Mouse (Mus musculus) layer of hippocampus, adult 9-10 months (tissue): ENCODE data around the gene Gcfc2.

ENCODE experiments used
- DNase-seq: peaks from one replicate; pipeline ENCODE4 v3.0.0; 2022; ENCODE audit warnings: low spot score

Gcfc2 gene

DNA sequence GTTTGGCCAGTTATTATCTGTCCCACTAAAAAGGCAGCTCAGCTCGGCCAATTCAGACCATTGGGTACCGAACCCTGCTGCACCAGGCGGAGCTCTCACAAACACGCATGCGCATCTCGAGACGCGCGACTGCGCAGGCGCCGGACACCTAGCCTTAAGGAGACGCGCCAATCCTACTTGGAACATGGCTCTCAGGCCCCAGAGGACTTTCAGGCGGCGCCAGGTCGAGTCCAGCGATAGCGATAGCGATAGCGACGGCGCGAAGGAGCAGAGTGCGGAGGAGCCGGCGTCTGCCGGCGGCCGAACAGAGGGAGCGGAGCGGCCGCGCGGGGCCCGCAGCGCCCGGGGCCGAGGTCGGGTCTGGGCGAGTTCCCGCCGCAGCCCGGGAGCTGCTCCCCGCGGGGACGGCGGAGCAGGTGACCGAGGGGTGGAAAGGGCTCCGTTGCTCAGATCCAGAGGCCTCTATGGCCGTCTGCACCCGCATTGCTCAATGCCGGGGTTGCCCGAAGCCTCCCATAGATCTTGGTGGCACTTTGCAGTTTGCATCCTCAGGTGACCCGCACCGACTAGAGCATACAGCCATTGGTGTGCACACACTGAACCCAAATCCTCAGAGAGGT, at the start of gene Gcfc2:
TSS of gene Gcfc2 (plus strand) at position 147 of the 620 bp plus-strand sequence.
- DNase-seq: peak; percentile 80

DNA sequence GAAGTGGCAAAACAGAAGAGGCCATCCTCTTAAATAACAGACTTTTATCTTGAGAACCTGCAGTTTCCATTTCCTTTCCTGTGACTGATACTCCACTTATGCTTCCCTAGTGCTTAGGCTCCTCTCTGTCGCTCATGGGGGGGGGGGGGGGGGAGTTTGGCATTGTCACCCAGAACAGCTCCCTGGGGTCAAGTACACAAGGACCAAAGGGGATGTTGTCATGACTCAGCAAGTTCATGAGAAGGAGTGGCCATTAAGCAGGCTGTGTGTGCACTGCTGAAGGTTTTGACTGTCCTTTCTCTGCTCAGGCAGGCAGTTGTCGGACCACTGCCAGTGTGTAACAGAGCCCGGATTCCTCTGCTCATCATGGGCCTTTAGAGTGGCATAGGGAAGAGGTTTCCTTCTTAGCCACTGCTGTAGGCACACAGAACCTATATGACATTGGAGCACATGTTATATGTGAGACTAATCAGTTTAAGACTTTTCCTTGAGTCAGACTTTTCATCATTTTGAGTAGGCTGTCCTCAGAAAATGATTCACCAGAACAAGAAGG, 27.7 kb upstream of the Gcfc2 start:
- no peak for DNase-seq

DNA sequence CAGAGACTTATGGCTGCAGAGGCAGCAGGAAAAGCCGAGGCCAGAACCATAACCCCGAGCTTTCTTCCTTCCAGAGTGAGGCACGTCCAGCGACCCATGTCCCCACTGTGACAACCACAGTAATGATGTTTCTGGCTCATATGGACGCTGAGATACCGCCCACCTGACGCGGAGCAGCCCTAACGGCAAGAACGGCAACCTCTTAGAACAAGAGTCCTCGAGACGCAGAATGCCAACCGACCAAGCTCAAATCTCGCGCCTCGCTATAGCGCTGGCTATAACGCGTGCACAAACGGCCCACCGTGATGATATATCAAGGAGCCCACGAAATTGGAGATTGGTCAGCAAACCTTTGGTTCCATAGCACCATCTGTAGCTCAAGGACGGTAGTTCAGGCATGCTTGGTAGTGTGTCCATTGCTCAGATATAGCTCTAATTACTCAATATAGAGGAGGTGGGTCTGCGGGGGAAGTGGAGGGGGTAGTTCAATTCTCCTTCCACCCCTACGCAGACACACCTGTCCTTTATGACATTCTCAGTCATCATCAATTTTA, 13.1 kb upstream of the Gcfc2 start:
- DNase-seq: no peak

DNA sequence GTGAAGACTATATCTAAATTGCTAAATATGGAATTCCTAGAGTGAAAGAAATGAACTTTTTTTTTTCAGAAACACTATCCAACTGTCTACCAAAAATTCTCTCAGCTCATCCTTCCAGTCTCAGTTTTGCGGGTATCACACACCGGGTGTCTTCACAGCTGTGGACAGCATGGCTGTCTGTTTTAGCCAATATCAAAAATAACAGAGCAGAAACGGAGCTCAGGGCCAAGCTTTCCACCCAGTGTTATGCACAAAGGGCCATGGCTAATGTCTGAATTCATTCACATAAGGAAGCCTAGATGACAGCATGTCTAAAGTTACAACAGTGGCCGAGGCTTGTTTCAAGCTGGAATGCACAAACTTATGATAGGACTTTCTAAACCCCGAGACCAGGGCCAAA, 12.2 kb upstream of the Gcfc2 start:
- DNase-seq: no peak

DNA sequence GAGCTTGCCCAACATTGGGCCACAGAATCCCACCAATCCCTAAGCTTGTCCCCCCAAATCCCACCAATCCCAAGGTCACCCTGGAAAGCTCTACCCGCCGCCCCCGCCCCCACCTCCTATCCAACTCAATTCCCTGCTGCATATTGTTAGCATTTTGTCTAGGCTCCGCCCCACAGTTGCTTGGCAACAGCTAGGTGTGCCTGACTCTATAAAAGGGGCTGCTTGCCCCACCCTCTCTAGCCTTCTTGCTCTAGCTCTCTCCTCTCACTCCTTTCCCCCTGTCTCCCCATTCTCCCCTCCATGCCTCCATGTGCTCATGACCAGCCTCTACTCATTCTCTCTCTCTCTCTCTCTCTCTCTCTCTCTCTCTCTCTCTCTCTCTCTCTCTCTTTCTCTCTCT, 11.8 kb upstream of the Gcfc2 start:
- DNase-seq: no peak

DNA sequence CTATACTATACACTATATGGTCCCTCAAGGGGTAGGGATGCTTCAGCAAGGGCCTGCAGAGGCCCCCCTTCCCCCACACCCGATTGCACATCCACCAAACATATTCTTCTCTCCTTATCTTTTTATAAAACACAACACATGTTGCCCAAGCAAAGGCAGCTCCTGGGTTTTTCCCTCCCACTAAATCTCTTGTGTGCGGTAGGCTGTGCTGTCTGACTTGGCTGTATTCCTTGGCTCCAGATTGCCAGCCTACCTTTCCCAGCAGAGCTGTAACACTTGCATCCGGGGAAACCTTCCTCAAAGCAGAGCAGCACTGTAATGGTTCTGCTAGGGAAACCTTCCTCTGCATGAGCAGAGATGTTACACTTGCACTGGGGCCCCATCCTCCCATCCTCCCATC, 11.3 kb upstream of the Gcfc2 start:
- no peak for DNase-seq

DNA sequence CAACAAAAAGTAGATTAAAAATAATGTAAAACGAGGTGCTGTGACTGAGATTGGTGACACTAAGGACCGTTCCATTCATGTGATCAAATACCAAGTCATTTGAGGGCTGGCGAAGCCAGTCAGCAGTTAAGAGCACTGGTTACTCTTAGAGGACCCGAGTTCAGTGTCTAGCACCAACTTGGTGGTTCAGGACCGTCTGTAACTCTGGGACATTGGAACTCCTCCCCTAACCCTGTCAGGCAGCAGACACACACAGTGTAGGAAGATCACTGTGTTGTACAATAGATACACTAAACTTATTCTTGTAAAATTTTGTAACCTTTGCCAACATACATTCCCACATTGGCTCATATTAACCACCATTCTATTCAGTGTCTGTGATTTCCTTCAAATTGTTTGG, 835 bp downstream of the Gcfc2 start:
- no peak for DNase-seq

DNA sequence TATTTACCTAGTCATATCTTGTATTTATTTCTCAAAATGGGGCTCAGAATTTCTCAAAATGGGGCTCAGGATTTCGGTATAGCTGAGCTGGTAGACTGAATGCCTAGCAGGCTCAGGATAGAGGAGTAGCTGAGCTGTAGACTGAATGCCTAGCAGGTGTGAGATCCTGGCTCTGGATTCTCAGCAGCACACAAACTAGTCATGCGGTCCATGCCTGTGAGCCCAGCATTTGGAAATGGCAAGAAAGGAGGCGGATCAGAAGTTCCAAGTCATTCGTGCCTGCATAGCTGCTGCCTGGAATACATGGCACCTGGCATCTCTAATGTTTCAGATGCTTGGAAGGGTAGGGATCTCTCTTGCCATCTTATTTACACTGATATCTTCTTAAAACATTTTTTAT, 5.9 kb downstream of the Gcfc2 start:
- no peak for DNase-seq

DNA sequence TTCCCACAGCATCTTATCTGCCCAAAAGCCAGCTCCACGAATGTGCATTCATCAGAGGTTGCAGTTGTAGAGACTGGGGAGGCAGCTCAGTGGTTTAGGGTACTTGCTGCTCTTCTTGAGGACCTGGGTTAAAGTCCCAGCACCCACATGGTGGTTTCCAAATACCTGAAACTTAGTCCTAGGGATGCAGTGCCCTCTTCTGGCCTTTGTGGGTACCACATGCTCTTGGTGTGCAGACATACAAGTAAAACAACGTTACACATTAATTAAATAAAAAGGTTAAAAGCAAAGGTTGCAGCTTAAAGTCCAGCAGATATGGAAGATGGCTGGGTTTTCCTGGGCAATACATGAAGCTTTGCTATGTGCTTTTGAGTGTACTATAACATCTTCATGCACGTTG, 9.8 kb downstream of the Gcfc2 start:
- no peak for DNase-seq

DNA sequence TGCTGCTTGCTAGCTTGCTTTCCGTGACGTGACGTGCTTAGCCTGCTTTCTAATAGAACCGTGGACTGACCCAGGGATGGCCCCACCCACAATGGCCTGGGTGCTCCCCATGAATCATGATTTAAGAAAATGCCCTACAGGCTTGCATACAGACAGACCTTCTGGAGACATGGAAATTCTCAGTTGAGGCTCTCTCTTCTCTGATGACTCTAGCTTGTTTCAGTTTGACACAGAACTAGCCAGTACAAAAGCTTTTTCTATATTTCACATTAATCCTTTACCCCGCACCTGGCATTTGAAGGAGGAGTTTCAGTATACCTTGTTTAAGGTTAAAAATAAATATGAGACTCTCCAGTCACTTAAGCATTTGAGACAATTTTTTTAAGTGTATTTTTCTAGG, 18.2 kb downstream of the Gcfc2 start:
- DNase-seq: no peak

DNA sequence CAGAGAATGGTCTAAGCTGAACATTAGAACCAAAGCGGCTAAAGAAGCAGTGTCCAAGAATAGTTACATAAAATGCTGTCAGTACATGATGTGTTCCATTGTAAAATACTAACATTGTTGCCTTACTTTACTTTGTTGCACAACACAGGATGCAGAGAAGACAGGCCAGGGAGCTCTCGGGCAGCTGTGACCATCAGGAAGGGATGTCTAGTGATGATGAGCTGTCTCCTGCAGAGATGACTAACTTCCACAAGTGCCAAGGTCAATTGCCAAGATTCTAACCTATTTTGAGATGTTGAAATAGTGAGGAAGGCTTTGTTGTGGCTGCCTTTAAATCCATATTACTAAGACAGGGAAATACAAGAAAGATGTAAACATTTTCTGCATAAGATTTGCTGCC, 19.8 kb downstream of the Gcfc2 start:
- DNase-seq: no peak

DNA sequence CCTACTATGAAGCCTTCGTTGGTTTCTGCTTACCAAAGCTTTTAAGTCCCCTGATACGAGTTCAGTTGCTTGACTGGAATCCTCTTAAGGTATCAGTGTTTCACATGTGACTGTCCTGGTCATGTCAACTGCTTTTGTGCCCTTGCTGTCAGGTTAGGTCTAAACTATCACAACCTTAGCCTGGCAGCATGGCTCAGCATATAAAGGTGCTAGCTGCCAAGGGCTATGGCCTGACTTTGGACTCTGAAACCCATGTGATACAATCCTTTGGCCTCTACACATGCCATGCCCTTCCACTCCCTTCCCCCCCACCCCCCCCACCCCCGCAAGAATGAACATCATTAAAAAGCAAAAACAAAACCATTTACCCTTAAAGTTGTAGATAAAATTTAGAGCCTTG, 21.0 kb downstream of the Gcfc2 start:
- no peak for DNase-seq

DNA sequence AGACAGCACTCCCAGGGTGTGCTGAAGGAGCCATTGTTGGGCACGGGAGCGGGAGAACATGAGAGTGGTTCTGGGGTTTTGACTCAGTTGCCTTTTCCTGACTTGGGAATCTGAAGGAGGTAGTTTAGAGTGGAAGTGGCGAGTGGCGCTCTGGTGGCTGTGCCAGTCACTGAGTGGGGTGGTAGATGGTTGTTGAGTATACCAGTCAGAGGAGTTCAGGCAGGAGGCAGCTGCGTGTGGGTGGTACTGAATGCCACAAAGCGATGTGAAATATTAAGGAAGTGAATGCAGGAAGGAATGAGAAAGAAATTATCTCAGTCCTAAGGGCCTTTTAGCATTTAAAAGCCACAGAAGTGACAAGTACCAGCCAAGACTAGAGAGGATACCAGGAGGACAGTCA, 23.4 kb downstream of the Gcfc2 start:
- DNase-seq: no peak

DNA sequence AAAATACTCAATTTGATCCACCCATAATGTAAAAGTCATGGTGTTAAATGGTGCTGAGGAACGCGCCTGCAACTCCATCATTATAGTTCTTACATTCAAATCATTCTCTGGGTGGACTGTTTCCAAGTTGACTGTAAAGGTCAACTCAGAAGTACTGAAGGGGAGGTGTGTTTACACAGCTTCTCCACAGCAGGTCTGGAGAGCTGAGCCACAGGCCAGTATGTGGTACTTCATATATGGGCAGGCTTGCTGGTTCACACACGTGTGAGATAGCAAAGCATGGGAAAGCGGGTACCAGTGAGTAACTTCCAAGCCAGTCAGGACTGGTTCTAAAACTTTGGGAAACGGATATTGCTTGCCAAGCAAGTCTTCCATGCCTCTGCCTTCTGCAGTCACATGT, 31.7 kb downstream of the Gcfc2 start:
- DNase-seq: no peak

DNA sequence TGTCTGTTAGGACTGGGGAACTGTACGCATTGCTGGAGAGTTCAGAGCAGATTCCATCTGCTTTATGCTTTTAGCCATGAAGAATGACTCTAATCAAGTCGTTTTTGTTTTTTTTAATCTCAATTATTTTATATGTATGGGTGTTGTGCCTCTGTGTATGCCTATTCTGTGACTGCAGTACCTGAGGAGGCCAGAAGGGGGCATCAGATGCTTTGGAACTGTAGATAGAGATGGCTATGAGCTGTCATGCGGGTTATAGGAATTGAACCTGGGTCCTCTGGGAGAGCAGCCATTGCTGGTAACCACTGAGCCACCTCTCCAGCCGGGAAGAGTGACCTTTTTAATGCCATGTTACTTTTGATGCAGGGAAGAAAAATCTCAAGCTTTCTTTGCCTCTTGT, 32.9 kb downstream of the Gcfc2 start:
- no peak for DNase-seq

DNA sequence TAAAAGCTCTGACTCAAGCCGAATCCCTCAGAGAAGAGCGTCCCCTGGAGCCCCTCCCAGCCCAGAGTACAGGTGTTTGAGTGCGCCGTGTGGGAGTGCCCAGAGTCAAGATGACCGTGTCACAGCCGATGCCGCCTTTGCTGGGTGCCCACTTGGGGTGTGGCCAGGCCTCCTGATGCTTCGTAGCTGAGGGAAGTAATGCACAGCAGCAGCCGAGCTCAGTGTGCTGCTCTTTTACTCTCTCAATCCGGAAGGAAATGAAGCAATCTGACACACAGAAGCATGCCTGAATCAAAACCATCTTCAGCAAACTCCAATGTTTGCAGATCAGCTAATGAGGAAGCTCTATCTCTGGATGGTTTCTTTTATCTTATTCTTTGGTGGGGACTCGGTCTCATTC, 34.5 kb downstream of the Gcfc2 start:
- DNase-seq: no peak

DNA sequence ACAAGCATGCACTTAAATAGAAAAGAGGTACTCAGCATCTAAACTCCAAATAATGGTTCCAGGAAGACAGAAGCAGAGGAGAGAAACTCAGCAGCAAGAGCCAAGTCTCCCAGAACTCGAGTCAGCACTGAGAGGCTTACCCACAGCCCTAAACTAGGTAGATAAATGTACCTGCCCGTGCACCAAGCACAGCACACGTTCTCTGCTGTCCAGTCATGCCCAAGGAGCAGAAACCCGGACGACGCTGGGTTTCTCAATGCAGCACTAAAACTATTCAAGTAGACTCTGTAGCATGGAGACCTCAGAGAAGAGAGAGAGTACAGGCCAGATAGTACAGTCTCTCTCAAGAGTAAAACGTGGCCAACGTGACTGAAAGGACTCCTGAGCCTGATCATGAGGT, 36.4 kb downstream of the Gcfc2 start:
- no peak for DNase-seq

DNA sequence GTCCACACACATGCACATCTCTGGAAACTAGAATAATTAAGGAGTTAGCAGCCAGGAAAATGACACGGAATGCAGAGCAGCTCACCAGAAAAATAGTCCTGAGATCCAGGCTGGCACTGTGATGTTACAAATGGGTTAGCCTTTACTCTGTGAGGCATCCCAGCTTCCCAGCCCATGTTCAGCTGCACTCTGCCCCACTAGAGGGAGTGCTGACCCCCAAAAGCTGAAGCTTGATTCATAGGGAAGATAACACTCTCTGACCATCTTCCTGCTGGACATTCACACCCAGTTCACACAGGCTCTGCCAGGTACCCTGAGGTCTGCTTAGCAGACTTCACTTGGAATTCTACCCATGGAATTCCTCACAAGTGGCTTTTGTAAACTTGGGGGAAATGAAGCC, 36.8 kb downstream of the Gcfc2 start:
- DNase-seq: no peak

DNA sequence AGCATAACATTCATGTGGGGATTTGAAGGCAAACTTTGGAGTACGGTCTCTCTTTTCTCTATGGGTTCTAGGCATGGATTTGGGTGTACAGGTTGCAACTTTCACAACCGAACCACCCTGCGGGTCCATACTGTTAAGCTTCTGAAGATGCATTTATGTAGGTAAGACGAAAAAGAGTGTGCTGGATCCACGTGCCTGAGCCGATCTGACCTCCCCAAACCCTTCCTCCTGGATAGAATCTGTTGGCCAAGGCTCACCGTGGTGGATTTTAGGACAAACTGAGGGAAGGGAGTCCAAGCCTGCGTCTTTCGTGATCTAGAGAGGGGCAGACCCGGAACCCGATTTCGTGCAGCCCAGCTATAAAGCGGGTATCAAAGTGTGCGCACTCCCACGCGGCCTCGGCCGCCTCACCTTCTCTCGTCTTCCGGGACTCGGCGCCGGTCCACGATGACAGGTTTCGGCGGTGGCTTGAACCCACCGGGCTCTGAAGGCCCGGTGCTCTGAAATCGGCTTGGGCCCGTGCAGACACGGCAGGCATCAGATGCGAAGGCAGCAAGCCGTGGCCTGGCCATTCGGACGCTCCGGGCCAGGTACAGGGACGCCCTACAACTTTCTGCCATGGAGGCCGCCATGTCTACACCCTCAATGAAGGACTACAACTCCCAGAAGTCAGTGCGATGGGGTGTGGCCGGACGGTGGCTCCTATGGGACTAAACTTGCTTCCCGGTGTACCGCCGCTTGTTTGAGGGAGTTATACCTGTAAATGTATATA, 42.0 kb downstream of the Gcfc2 start, which contains the start of gene Mrpl19:
TSS of gene Mrpl19 (minus strand) at position 663 of the 772 bp plus-strand sequence.
- DNase-seq: peak; percentile 80

DNA sequence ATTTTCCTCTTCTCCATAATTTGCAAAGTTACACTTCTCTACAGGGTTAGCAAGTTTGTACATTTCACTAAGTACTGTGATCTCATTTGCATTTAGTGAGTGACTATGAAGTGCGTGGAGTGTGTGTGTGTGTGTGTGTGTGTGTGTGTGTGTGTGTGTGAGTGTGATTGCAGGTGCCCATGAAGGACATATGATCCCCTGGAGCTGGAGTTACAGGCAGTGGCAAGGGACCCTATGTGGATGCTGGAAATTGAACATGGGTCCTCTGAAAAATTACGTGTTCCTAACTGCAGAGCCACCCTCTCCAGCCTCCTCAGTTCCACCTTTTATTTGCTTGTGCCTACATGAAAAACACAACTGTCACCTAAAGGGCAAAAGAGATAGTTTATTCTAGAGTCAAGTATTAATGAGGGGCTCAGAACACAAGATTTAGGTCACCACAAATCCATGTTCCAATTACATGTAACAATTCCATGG, 42.6 kb downstream of the Gcfc2 start:
- DNase-seq: no peak

DNA sequence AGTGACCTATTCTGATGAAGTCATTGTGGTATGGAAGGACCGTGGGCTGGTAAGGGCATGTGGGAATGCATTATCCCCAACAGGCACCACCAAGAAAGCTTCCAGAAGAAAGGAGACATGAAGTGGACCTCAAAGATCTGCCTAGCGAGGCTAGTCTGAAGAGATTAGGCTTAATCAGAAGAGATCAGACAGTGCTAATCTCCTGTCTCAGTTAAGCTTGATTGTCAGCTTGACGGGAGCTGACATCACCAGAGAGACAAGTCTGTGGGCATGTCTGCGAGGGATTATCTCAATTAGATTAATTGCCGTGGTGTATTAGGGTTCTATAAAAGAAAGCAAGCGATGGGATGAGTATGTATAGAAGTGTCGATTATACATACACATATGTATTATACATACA, 47.7 kb downstream of the Gcfc2 start:
- no peak for DNase-seq

DNA sequence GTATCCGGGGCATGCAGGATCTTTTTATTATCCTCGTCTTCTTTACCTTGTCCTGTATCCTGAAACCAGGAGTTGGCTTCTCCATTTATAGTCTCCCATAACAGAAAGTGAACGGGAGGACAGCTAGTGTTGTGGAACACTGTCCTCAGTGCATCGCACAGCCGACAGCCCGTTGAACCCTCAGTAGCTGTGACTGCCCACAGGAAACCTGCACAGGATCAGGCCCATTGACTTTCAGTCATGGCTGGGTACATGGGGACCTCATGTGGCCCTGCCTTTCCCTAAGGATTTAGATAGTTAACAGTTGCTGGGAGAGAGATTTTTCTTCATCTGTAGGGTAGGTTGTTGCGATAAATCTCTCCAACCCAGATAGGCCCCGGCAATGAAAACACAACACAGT, 49.1 kb downstream of the Gcfc2 start:
- DNase-seq: no peak

DNA sequence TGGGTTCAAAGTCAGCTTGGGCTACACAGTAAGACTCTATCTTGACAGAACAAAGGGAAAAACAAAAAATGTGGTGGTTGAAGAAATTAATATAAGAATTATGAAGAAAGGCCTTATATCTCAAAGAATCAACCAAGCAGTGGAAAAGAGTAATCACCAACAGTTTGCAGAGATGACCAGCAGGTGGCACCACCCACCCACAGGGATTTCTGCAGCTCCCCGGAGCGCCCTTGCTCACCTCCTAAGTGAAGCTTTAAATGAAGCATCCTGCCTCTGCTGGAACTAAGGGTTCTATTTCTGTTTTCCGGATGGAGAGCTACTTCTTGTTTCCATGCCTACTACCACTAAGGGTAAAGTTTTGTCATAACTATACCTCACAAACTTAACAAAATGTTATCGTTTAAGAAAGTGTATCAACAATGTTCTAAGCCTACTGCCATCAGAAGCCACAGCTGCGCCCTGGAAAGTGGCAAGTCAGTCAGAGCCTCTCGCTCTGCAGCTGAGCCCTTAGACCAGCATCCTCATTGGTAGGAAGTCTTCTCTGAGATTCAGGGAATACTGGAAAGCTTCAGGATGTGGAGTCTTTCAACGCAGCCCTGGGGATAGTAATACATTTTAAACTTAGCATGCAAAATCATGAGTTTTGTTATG, 52.6 kb downstream of the Gcfc2 start:
- peak; percentile 74 for DNase-seq
